In genomic region chr11:54988754-54989349, GRCm38 (mm10) we compare ENCODE assay signal across 22 mouse cellular contexts. TPM values are rescaled to one million over a fixed set of nuclear protein-coding genes. Genes with fewer than 3 reads are reported as not detected.
A peak's percentile ranks its signal among the peaks of the same experiment; 100 is the strongest.
DNase-seq lines count a peak whose midpoint lies in the region; ATAC-seq and TF ChIP-seq lines count a peak whose summit lies in the region.
"Had no signal": no experiment of that assay in that cellular context is flagged by ENCODE, and none has a peak within 500 bp of the region (broad histone marks: within the 10 kb centered on the region; RNA-seq: fewer than 3 reads in every experiment).

No protein-coding gene starts in this region.

- no peak for TF ChIP-seq CTCF in spleen, adult 2 months (IDR thresholded peaks at IDR 0.05; ENCODE audit: extremely low read depth, insufficient read depth, insufficient read length, insufficient replicate concordance)

- 0 out of 2 replicates have a peak overlapping the region, but pooled peaks have one; percentile 11 for H3K9ac ChIP-seq in hindbrain, embryonic 13.5 days
- no peak overlapping the region for H3K9ac ChIP-seq in hindbrain, embryonic 12.5 days
- H3K9ac ChIP-seq in midbrain, embryonic 16.5 days (ENCODE audit: low read depth, low read length) = no peak overlapping the region
- H3K9ac ChIP-seq: heart, embryonic 13.5 days; hindbrain, embryonic 14.5 days had no signal

- no peak overlapping the region for H3K4me3 ChIP-seq in hindbrain, embryonic 13.5 days
- H3K4me3 ChIP-seq in hindbrain, embryonic 12.5 days = no peak overlapping the region
- H3K4me3 ChIP-seq in spleen, adult 2 months (ENCODE audit: extremely low read depth, insufficient read depth, insufficient read length) = no peak overlapping the region
- H3K4me3 ChIP-seq in midbrain, embryonic 16.5 days (ENCODE audit: low read depth, low read length) = no peak overlapping the region
- H3K4me3 ChIP-seq: embryonic facial prominence, embryonic 10.5 days; gastrocnemius, adult 2 months; heart, embryonic 13.5 days had no signal

- H3K4me1 ChIP-seq in hindbrain, embryonic 13.5 days (replicated peaks) = no peaks in the 10 kb centered on the region
- H3K4me1 ChIP-seq in hindbrain, embryonic 12.5 days = 0 out of 2 replicates have a peak, but pooled peaks cover 2% of the 10 kb centered on the region
- peaks cover 3% of the 10 kb centered on the region; the same call in 1 of the 2 replicates for H3K4me1 ChIP-seq in spleen, adult 2 months (ENCODE audit: control insufficient read depth, insufficient read depth, insufficient read length)
- H3K4me1 ChIP-seq in midbrain, embryonic 16.5 days (ENCODE audit: control insufficient read depth, insufficient read depth, low read length) = no peaks in the 10 kb centered on the region

- no peak for ATAC-seq in hindbrain, embryonic 13.5 days (ENCODE audit: low FRiP score)
- no peak for ATAC-seq in hindbrain, embryonic 12.5 days (ENCODE audit: low FRiP score)
- 0 out of 2 replicates have a peak, but pooled peaks have one; percentile 23 for ATAC-seq in monocyte, adult 5-6 weeks (replicated peaks; ENCODE audit: insufficient number of reproducible peaks, low FRiP score, low TSS enrichment, poor library complexity, severe bottlenecking)
- no peak for ATAC-seq in midbrain, embryonic 16.5 days
- no peak for ATAC-seq in inflammation-experienced regulatory T-cells, adult 6 months
- ATAC-seq: activated CD4-positive, CD25-positive, alpha-beta regulatory T cell, adult 4 months; forebrain, embryonic 14.5 days; Patski had no signal

- TF ChIP-seq POLR2A in spleen, adult 2 months (IDR thresholded peaks at IDR 0.05; ENCODE audit: low read depth, low read length) = no peak

- H3K4me2 ChIP-seq in hindbrain, embryonic 13.5 days = no peak overlapping the region
- H3K4me2 ChIP-seq in hindbrain, embryonic 12.5 days (replicated peaks) = no peak overlapping the region
- no peak overlapping the region for H3K4me2 ChIP-seq in midbrain, embryonic 16.5 days (ENCODE audit: low read length)
- H3K4me2 ChIP-seq: heart, embryonic 13.5 days; hindbrain, embryonic 14.5 days had no signal

- H3K27me3 ChIP-seq in hindbrain, embryonic 13.5 days = no peaks in the 10 kb centered on the region
- H3K27me3 ChIP-seq in hindbrain, embryonic 12.5 days = no peaks in the 10 kb centered on the region
- no peaks in the 10 kb centered on the region for H3K27me3 ChIP-seq in spleen, adult 2 months (ENCODE audit: control insufficient read depth, insufficient read depth, low read length)
- no peaks in the 10 kb centered on the region for H3K27me3 ChIP-seq in midbrain, embryonic 16.5 days (ENCODE audit: control insufficient read depth, insufficient read depth, low read depth, low read length)
- H3K27me3 ChIP-seq: heart, embryonic 13.5 days; Patski had no signal

- no peaks in the 10 kb centered on the region for H3K9me3 ChIP-seq in hindbrain, embryonic 13.5 days
- H3K9me3 ChIP-seq in hindbrain, embryonic 12.5 days (replicated peaks) = no peaks in the 10 kb centered on the region
- H3K9me3 ChIP-seq in midbrain, embryonic 16.5 days (replicated peaks; ENCODE audit: control insufficient read depth, low read length, poor library complexity, severe bottlenecking) = no peaks in the 10 kb centered on the region
- H3K9me3 ChIP-seq: embryonic facial prominence, embryonic 10.5 days; heart, embryonic 13.5 days had no signal

- H3K27ac ChIP-seq in hindbrain, embryonic 13.5 days = no peak overlapping the region
- H3K27ac ChIP-seq in hindbrain, embryonic 12.5 days = no peak overlapping the region
- H3K27ac ChIP-seq in spleen, adult 2 months (ENCODE audit: insufficient read depth, low read length) = peak overlapping the region; percentile 19; the same call in 1 of the 2 replicates
- H3K27ac ChIP-seq in midbrain, embryonic 16.5 days (ENCODE audit: low read length) = no peak overlapping the region
- H3K27ac ChIP-seq: embryonic facial prominence, embryonic 10.5 days; gastrocnemius, adult 2 months; heart, embryonic 13.5 days; hindbrain, embryonic 14.5 days had no signal

- peaks cover 4% of the 10 kb centered on the region; the same call in 1 of the 2 replicates for H3K36me3 ChIP-seq in hindbrain, embryonic 13.5 days
- H3K36me3 ChIP-seq in hindbrain, embryonic 12.5 days = peaks cover 4% of the 10 kb centered on the region; the same call in 1 of the 2 replicates
- peaks cover 20% of the 10 kb centered on the region for H3K36me3 ChIP-seq in spleen, adult 2 months (ENCODE audit: control insufficient read depth, insufficient read depth, low read length)
- no peaks in the 10 kb centered on the region for H3K36me3 ChIP-seq in midbrain, embryonic 16.5 days (ENCODE audit: control insufficient read depth, insufficient read depth, low read length)

- DNase-seq in spleen, adult 2 months (ENCODE audit: low read depth in 1 of 2, low spot score in 2 of 2) = no peak
- no peak for DNase-seq in spleen, postnatal 4 days (ENCODE audit: low spot score in 2 of 2)
- no peak for DNase-seq in yolk sac, embryonic 10.5 days (ENCODE audit: low spot score)
- DNase-seq: adrenal gland, postnatal 14 days; cerebellum, adult 18-20 months; cerebellum, adult 9-11 months; cerebellum, postnatal 36 days; gastrocnemius, adult 2 months; gastrocnemius, postnatal 25 days; heart, adult 11 months; heart, postnatal 36 days had no signal

- WGBS in hindbrain, embryonic 13.5 days = 78% methylated on average over 8 of the region's 8 CpGs
- 84% methylated on average over 8 of the region's 8 CpGs for WGBS in hindbrain, embryonic 12.5 days
- WGBS in spleen, adult 2 months = 76% methylated on average over 8 of the region's 8 CpGs
- WGBS in midbrain, embryonic 16.5 days = 74% methylated on average over 8 of the region's 8 CpGs

RNA-seq across cellular contexts. Expression of gene Tnip1, which starts 26.1 kb away (rescaled TPM):
- 19.3 TPM in 2 replicates for polyA plus RNA-seq in hindbrain, embryonic 13.5 days (2015; fragmentation: Nextera tagmentation; extraction: Ambion mirVana)
- 19.0 and 20.8 TPM in 2 replicates for polyA plus RNA-seq in hindbrain, embryonic 12.5 days (2016; fragmentation: Nextera tagmentation; extraction: Ambion mirVana)
- 54.6 and 65.5 TPM in 2 replicates for polyA plus RNA-seq in spleen, adult 2 months (2012; rRNA removed)
- 62.1 to 83.4 TPM (median 78.5 TPM) in 3 replicates for total RNA-seq in monocyte, adult 5-6 weeks (2017)
- 16.4 and 17.4 TPM in 2 replicates for polyA plus RNA-seq in midbrain, embryonic 16.5 days (2015; fragmentation: Nextera tagmentation; extraction: Ambion mirVana)
- polyA plus RNA-seq in inflammation-experienced regulatory T-cells, adult 6 months (2017; shearing (Covaris generic)) = 100 to 1,000 TPM in 2 of 3 experiments, 10 to 100 TPM in 1; 64.4 to 113 (median 110) TPM

RNA-seq across cellular contexts. Expression of gene Anxa6, which starts 44.4 kb away (rescaled TPM):
- 59.3 and 61.1 TPM in 2 replicates for polyA plus RNA-seq in hindbrain, embryonic 13.5 days (2015; fragmentation: Nextera tagmentation; extraction: Ambion mirVana)
- 121 and 140 TPM in 2 replicates for polyA plus RNA-seq in hindbrain, embryonic 12.5 days (2016; fragmentation: Nextera tagmentation; extraction: Ambion mirVana)
- 104 and 116 TPM in 2 replicates for polyA plus RNA-seq in spleen, adult 2 months (2012; rRNA removed)
- 264 to 506 TPM (median 281 TPM) in 3 replicates for total RNA-seq in monocyte, adult 5-6 weeks (2017)
- polyA plus RNA-seq in midbrain, embryonic 16.5 days (2015; fragmentation: Nextera tagmentation; extraction: Ambion mirVana) = 36.3 and 37.0 TPM in 2 replicates
- 100 to 1,000 TPM; 347 to 625 (median 370) TPM for polyA plus RNA-seq in inflammation-experienced regulatory T-cells, adult 6 months (2017; shearing (Covaris generic))
